ENCODE assay signal across 9 mouse cellular contexts in genomic region chr19:57363538-57363937, GRCm38 (mm10). TPM values are rescaled to one million over a fixed set of nuclear protein-coding genes. Genes with fewer than 3 reads are reported as not detected.
A peak's percentile ranks its signal among the peaks of the same experiment; 100 is the strongest.
DNase-seq lines count a peak whose midpoint lies in the region; ATAC-seq and TF ChIP-seq lines count a peak whose summit lies in the region.
"Had no signal": no experiment of that assay in that cellular context is flagged by ENCODE, and none has a peak within 500 bp of the region (broad histone marks: within the 10 kb centered on the region; RNA-seq: fewer than 3 reads in every experiment).

No protein-coding gene starts in this region.

- H3K4me3 ChIP-seq in kidney, postnatal 0 days (replicated peaks; ENCODE audit: low read depth, low read length), result no peak overlapping the region
- peak overlapping the region; percentile 22; the same call in 1 of the 2 replicates for H3K4me3 ChIP-seq in forebrain, embryonic 12.5 days (replicated peaks)
- H3K4me3 ChIP-seq in limb, embryonic 12.5 days (replicated peaks), result no peak overlapping the region
- no peak overlapping the region for H3K4me3 ChIP-seq in neural tube, embryonic 15.5 days (replicated peaks)

- 0 out of 2 replicates have a peak, but pooled peaks cover 3% of the 10 kb centered on the region for H3K36me3 ChIP-seq in kidney, postnatal 0 days (ENCODE audit: insufficient read depth, low read length)
- peaks cover 1% of the 10 kb centered on the region; the same call in 1 of the 2 replicates for H3K36me3 ChIP-seq in forebrain, embryonic 12.5 days (replicated peaks)
- peaks cover 3% of the 10 kb centered on the region for H3K36me3 ChIP-seq in limb, embryonic 12.5 days
- 0 out of 2 replicates have a peak, but pooled peaks cover under 1% of the 10 kb centered on the region for H3K36me3 ChIP-seq in neural tube, embryonic 15.5 days

- H3K9ac ChIP-seq in kidney, postnatal 0 days (ENCODE audit: low read depth, low read length), result no peak overlapping the region
- H3K9ac ChIP-seq in forebrain, embryonic 12.5 days, result peak overlapping the region; percentile 21; the same call in 1 of the 2 replicates
- H3K9ac ChIP-seq in limb, embryonic 12.5 days (replicated peaks), result no peak overlapping the region
- H3K9ac ChIP-seq in neural tube, embryonic 15.5 days (replicated peaks), result no peak overlapping the region

- no peaks in the 10 kb centered on the region for H3K9me3 ChIP-seq in kidney, postnatal 0 days (replicated peaks; ENCODE audit: low read length)
- H3K9me3 ChIP-seq in forebrain, embryonic 12.5 days, result no peaks in the 10 kb centered on the region
- H3K9me3 ChIP-seq in limb, embryonic 12.5 days, result no peaks in the 10 kb centered on the region
- H3K9me3 ChIP-seq in neural tube, embryonic 15.5 days (replicated peaks), result no peaks in the 10 kb centered on the region

- H3K27ac ChIP-seq in kidney, postnatal 0 days, result no peak overlapping the region
- no peak overlapping the region for H3K27ac ChIP-seq in forebrain, embryonic 12.5 days
- H3K27ac ChIP-seq in limb, embryonic 12.5 days, result no peak overlapping the region
- H3K27ac ChIP-seq in neural tube, embryonic 15.5 days (replicated peaks), result no peak overlapping the region

- WGBS in kidney, postnatal 0 days, result 89% methylated on average over 7 of the region's 7 CpGs
- 93% methylated on average over 7 of the region's 7 CpGs for WGBS in forebrain, embryonic 12.5 days
- WGBS in limb, embryonic 12.5 days, result 97% methylated on average over 7 of the region's 7 CpGs
- 92% methylated on average over 7 of the region's 7 CpGs for WGBS in neural tube, embryonic 15.5 days

- no peaks in the 10 kb centered on the region for H3K27me3 ChIP-seq in kidney, postnatal 0 days (ENCODE audit: insufficient read depth, low read length)
- no peaks in the 10 kb centered on the region for H3K27me3 ChIP-seq in forebrain, embryonic 12.5 days
- H3K27me3 ChIP-seq in limb, embryonic 12.5 days, result no peaks in the 10 kb centered on the region
- no peaks in the 10 kb centered on the region for H3K27me3 ChIP-seq in neural tube, embryonic 15.5 days (replicated peaks)

- peaks cover 32% of the 10 kb centered on the region for H3K4me1 ChIP-seq in kidney, postnatal 0 days (replicated peaks; ENCODE audit: insufficient read depth, low read length)
- H3K4me1 ChIP-seq in forebrain, embryonic 12.5 days, result peaks cover 66% of the 10 kb centered on the region
- H3K4me1 ChIP-seq in limb, embryonic 12.5 days (replicated peaks), result peaks cover 66% of the 10 kb centered on the region
- H3K4me1 ChIP-seq in neural tube, embryonic 15.5 days, result peaks cover 68% of the 10 kb centered on the region

- no peak for DNase-seq in kidney, postnatal 0 days (ENCODE audit: low spot score)
- DNase-seq in kidney, postnatal 36 days, result no peak
- no peak for DNase-seq in T-cell, adult 2 months (ENCODE audit: low spot score)
- DNase-seq in thymus, adult 18-20 months, result no peak
- DNase-seq: kidney, adult 9 months; spleen, adult 18-20 months had no signal

- TF ChIP-seq CTCF in kidney, postnatal 0 days (IDR thresholded peaks at IDR 0.05; ENCODE audit: low read depth), result no peak

- H3K4me2 ChIP-seq in kidney, postnatal 0 days (ENCODE audit: low read length), result peak overlapping the region; percentile 66
- peak overlapping the region; percentile 58; the same call in 1 of the 2 replicates for H3K4me2 ChIP-seq in forebrain, embryonic 12.5 days
- peak overlapping the region; percentile 64 for H3K4me2 ChIP-seq in limb, embryonic 12.5 days
- H3K4me2 ChIP-seq in neural tube, embryonic 15.5 days, result peak overlapping the region; percentile 66; the same call in 1 of the 2 replicates

- ATAC-seq in kidney, postnatal 0 days (replicated peaks; ENCODE audit: low FRiP score, low read depth), result no peak
- ATAC-seq in forebrain, embryonic 12.5 days (ENCODE audit: low FRiP score), result no peak
- no peak for ATAC-seq in limb, embryonic 12.5 days (ENCODE audit: insufficient number of reproducible peaks, insufficient read depth, low FRiP score, low TSS enrichment, low read depth)
- ATAC-seq in neural tube, embryonic 15.5 days (ENCODE audit: low FRiP score), result no peak

RNA-seq across cellular contexts. Expression of gene Fam160b1, which starts 3.1 kb away (rescaled TPM):
- 12.6 and 12.8 TPM in 2 replicates for polyA plus RNA-seq in kidney, postnatal 0 days (2015; fragmentation: Nextera tagmentation; extraction: Ambion mirVana)
- polyA plus RNA-seq in forebrain, embryonic 12.5 days (2016; fragmentation: Nextera tagmentation; extraction: Ambion mirVana), result 15.7 and 16.7 TPM in 2 replicates
- polyA plus RNA-seq in limb, embryonic 12.5 days (2016; fragmentation: Nextera tagmentation; extraction: Ambion mirVana), result 17.6 and 18.1 TPM in 2 replicates
- polyA plus RNA-seq in neural tube, embryonic 15.5 days (2015; fragmentation: Nextera tagmentation; extraction: Ambion mirVana), result 12.6 and 12.9 TPM in 2 replicates

RNA-seq across cellular contexts. Expression of gene Ablim1, which starts 48.8 kb away (rescaled TPM):
- 40.5 and 41.2 TPM in 2 replicates for polyA plus RNA-seq in kidney, postnatal 0 days (2015; fragmentation: Nextera tagmentation; extraction: Ambion mirVana)
- 16.5 and 17.7 TPM in 2 replicates for polyA plus RNA-seq in forebrain, embryonic 12.5 days (2016; fragmentation: Nextera tagmentation; extraction: Ambion mirVana)
- 22.1 and 26.1 TPM in 2 replicates for polyA plus RNA-seq in limb, embryonic 12.5 days (2016; fragmentation: Nextera tagmentation; extraction: Ambion mirVana)
- polyA plus RNA-seq in neural tube, embryonic 15.5 days (2015; fragmentation: Nextera tagmentation; extraction: Ambion mirVana), result 58.6 and 58.7 TPM in 2 replicates
